Mouse (Mus musculus) skeletal muscle tissue, adult 2 months (tissue): ENCODE results near the gene Slc4a1ap.
A peak's percentile ranks its signal among the peaks of the same experiment; 100 is the strongest.
"Not testable (repeated sequence)": the region's sequence is repeated elsewhere in the genome, so short reads cannot be mapped to it uniquely, and the experiment has no call there.

ENCODE experiments used
- DNase-seq: peaks from one replicate; pipeline ENCODE4 v3.0.0-alpha.2; 2012; ENCODE audit warnings: low read depth, low spot score

The Slc4a1ap gene

GRCm38 (mm10) chr5:31526354-31527116 is at the start of gene Slc4a1ap:
Gene Slc4a1ap, plus strand, starts transcription at chr5:31526995.
- peak; percentile 54 for DNase-seq

GRCm38 (mm10) chr5:31480536-31480935 is 46.3 kb upstream of the Slc4a1ap start:
- no peak for DNase-seq

- DNase-seq: no peak
Measured at GRCm38 (mm10) chr5:31485440-31485839, 41.4 kb upstream of the Slc4a1ap start, which contains the start of gene 4930548H24Rik. Gene 4930548H24Rik, plus strand, starts transcription at chr5:31485740.

GRCm38 (mm10) chr5:31487889-31488288 is 38.9 kb upstream of the Slc4a1ap start:
- no peak for DNase-seq

- no peak for DNase-seq
Measured at GRCm38 (mm10) chr5:31489116-31489769, 37.6 kb upstream of the Slc4a1ap start.

- no peak for DNase-seq
Measured at GRCm38 (mm10) chr5:31492031-31492430, 34.8 kb upstream of the Slc4a1ap start.

- peak; percentile 88 for DNase-seq
Measured at GRCm38 (mm10) chr5:31494513-31495297, 32.1 kb upstream of the Slc4a1ap start, which contains the start of gene Gpn1. Gene Gpn1, plus strand, starts transcription at chr5:31494741.

GRCm38 (mm10) chr5:31504843-31505242 is 22.0 kb upstream of the Slc4a1ap start:
- no peak for DNase-seq

GRCm38 (mm10) chr5:31512481-31512880 is 14.3 kb upstream of the Slc4a1ap start:
- no peak for DNase-seq

- no peak for DNase-seq
Measured at GRCm38 (mm10) chr5:31520556-31520955, 6.2 kb upstream of the Slc4a1ap start.

- DNase-seq: no peak
Measured at GRCm38 (mm10) chr5:31527117-31527680, 404 bp downstream of the Slc4a1ap start.

GRCm38 (mm10) chr5:31527707-31528106 is 912 bp downstream of the Slc4a1ap start, which contains the start of gene Supt7l:
Gene Supt7l, minus strand, starts transcription at chr5:31527807.
- not testable (repeated sequence) for DNase-seq

GRCm38 (mm10) chr5:31528560-31528959 is 1.8 kb downstream of the Slc4a1ap start:
- DNase-seq: no peak

GRCm38 (mm10) chr5:31535228-31535627 is 8.4 kb downstream of the Slc4a1ap start:
- no peak for DNase-seq

GRCm38 (mm10) chr5:31559401-31559800 is 32.6 kb downstream of the Slc4a1ap start:
- no peak for DNase-seq

- no peak for DNase-seq
Measured at GRCm38 (mm10) chr5:31560352-31560751, 33.6 kb downstream of the Slc4a1ap start.

GRCm38 (mm10) chr5:31562036-31562666 is 35.4 kb downstream of the Slc4a1ap start:
- no peak for DNase-seq

GRCm38 (mm10) chr5:31563496-31563895 is 36.7 kb downstream of the Slc4a1ap start:
- DNase-seq: peak; percentile 88

GRCm38 (mm10) chr5:31563905-31564304 is 37.1 kb downstream of the Slc4a1ap start:
- no peak for DNase-seq

- peak; percentile 57 for DNase-seq
Measured at GRCm38 (mm10) chr5:31564976-31565375, 38.2 kb downstream of the Slc4a1ap start.

GRCm38 (mm10) chr5:31566026-31566425 is 39.2 kb downstream of the Slc4a1ap start:
- DNase-seq: no peak
